Mouse (Mus musculus): ENCODE results near the gene Zmiz1. TPM values are rescaled to one million over a fixed set of nuclear protein-coding genes. Genes with fewer than 3 reads are reported as not detected.

The Zmiz1 gene
- polyA plus RNA-seq, 1 experiment from 2014 or later: 45.8 TPM

DNA sequence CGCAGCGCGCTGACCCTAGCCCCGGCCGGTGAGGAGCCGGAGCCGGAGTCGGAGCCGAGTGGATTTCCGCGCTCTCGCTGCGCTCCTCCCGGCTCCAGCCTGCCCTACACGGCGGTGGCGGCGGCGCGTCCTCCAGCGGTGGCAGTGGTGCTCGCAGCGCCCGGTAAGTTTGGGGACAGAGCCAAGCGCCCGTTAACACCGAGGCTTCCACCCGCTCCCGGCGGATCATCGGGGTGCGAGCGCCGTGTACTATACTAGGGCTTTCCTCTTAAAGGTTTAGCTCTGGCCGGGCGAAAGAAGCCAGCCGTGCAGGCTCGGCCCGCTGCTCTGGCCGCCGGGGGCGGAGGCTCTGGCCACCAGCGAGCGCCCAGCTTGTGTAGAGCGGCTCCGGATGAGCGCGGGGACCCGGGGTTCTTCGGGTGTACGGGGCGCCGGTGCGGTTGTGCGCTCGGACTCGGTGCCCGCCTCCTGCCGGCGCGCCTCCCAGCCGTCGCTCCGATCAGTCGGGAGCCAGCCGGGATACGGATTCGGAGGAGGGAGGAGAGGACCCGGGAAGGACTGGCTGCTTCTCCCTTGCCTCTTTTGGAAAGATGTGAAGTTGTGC lies 511 bp downstream of the Zmiz1 start:
- DNase-seq (ENCODE audit: low spot score): peak; percentile 86

GRCm38 (mm10) chr14:25459998-25460800 lies 1.2 kb downstream of the Zmiz1 start:
- Histone ChIP-seq H3K9me3 (no peaks in the 10 kb centered on the region), H3K27me3 (ENCODE audit: insufficient read depth, poor library complexity, severe bottlenecking) (no peaks in the 10 kb centered on the region), H3K36me3 (no peaks in the 10 kb centered on the region), H3K4me1 (peaks cover 77% of the 10 kb centered on the region), H3K27ac (peak overlapping the region; percentile 95), H3K4me3 (peak overlapping the region; percentile 86)
- WGBS: under 1% methylated on average over 62 of the region's 63 CpGs
- no peak for DNase-seq (ENCODE audit: low spot score)

More for the DNA sequence above, 511 bp downstream of the Zmiz1 start:
- under 1% methylated on average over 69 of the region's 69 CpGs for WGBS
- H3K4me3 ChIP-seq: peak overlapping the region; percentile 86
- H3K9me3 ChIP-seq: no peaks in the 10 kb centered on the region
- no peaks in the 10 kb centered on the region for H3K36me3 ChIP-seq
- peaks cover 77% of the 10 kb centered on the region for H3K4me1 ChIP-seq
- no peaks in the 10 kb centered on the region for H3K27me3 ChIP-seq (ENCODE audit: insufficient read depth, poor library complexity, severe bottlenecking)
- H3K27ac ChIP-seq: peak overlapping the region; percentile 95

DNA sequence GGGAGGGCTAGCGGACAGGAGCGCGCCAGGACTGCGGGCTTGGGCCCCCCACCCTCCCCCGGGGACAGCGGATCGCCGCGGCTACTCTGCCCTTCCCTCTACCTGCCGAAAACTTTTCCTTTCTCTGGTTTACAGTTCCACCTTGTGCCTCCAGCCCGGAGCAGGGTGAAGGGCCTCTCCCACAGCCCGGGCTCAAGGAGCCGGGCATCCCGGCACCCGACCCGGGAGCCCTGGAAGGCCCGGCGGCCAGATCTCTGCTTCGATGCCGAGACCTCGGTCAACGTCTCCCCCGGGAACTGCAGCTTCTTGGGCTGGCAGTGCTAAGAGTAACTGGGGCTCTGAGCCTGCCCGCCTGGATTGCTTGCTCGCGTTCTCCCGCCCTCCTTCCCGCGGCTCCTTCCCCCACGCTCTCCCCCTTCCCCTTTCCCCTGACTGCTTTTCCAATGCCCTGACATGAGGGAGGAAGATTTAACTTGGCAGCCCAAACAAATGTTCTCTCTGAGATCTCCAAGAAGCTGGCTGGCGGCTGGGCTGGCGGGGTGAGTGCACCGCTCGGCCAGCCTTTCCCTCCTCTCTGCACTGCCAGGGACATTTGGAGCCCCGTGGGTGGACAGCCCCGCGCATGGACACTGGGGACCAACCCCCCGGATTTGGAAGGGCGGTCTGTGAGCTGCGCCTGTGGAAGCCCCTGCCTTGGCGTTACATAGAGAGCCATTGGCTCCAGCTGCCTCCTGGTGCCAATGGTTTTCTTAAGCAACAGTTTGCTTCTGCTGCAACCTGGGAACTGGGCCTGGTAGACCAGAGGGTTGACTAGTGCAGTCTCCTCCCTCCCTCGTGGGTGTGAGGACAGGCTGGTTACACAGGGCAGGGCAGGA lies 2.1 kb downstream of the Zmiz1 start:
- peak; percentile 82 for DNase-seq (ENCODE audit: low spot score)
- no peaks in the 10 kb centered on the region for H3K36me3 ChIP-seq
- WGBS: under 1% methylated on average over 42 of the region's 42 CpGs

DNA sequence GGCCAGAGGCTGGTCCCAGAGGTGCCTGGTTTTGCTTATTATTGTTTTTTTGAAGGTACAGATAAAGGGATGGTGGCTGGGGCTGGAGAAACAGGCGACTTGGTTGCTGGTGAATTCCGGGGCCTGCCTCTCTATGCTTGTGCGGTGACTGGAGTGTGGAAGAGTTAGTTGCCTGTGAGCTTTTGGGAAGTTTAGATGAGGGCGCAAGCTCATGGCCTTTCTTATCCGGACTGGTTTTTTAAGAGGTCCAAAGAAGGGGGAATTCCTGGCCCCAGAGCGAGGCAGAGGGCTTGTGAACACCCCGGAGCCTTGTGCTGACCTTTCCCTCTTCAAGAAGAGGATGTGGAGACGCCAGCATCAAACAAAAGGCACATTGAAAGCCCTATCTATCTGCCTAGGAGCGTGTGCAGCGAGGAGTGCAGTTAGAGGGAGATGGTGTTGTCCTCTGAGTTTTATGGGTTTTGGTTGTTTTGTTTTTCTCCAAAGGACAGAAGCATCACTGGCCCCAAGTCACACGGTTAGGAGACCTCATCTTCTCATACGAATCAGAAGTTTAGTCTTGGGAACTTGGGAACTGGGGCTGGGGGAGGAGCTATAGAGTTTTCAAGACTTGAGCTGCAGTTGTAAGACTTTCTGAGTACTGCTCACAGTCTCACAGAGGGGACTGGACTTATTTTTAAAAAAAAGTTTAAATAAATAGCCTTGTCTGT lies 2.8 kb downstream of the Zmiz1 start:
- Histone ChIP-seq H3K9me3 (no peaks in the 10 kb centered on the region), H3K4me1 (peaks cover 77% of the 10 kb centered on the region)

More for the DNA sequence above, 2.1 kb downstream of the Zmiz1 start:
- Histone ChIP-seq H3K9me3 (no peaks in the 10 kb centered on the region), H3K4me1 (peaks cover 77% of the 10 kb centered on the region), H3K4me3 (peak overlapping the region; percentile 86), H3K27ac (peak overlapping the region; percentile 95), H3K27me3 (ENCODE audit: insufficient read depth, poor library complexity, severe bottlenecking) (no peaks in the 10 kb centered on the region)

DNA sequence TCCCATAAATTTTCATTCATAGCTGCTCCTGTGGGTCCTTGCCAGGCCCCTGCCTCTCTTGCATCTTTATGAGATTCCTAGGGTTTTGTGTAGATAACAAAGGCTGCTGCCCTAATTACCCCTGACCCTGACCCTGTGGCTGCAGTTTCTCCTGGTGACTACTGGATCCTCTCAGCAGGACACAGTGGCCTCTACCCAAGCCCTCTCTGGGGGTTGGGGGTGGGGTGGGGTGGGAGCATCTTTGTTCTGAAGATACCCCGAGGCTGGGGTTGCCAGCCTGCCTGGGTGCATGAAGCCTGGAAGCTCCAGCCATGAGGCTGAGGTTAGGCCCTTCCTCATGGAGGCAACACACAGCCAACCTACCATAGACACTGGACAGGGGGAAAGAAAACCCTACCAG lies 4.0 kb downstream of the Zmiz1 start:
- Histone ChIP-seq H3K27me3 (ENCODE audit: insufficient read depth, poor library complexity, severe bottlenecking) (no peaks in the 10 kb centered on the region), H3K9me3 (no peaks in the 10 kb centered on the region), H3K36me3 (no peaks in the 10 kb centered on the region), H3K4me3 (no peak overlapping the region), H3K27ac (peak overlapping the region; percentile 80), H3K4me1 (peaks cover 81% of the 10 kb centered on the region)
- 14% methylated on average over 1 of the region's 1 CpGs for WGBS
- no peak for DNase-seq (ENCODE audit: low spot score)

More for the DNA sequence above, 2.8 kb downstream of the Zmiz1 start:
- peak overlapping the region; percentile 95 for H3K27ac ChIP-seq
- 3% methylated on average over 12 of the region's 12 CpGs for WGBS
- no peak for DNase-seq (ENCODE audit: low spot score)
- no peaks in the 10 kb centered on the region for H3K36me3 ChIP-seq
- H3K27me3 ChIP-seq (ENCODE audit: insufficient read depth, poor library complexity, severe bottlenecking): no peaks in the 10 kb centered on the region
- peak overlapping the region; percentile 86 for H3K4me3 ChIP-seq

- no peaks in the 10 kb centered on the region for H3K27me3 ChIP-seq (ENCODE audit: insufficient read depth, poor library complexity, severe bottlenecking)
- whole genome bisulfite sequencing: 60% methylated on average over 9 of the region's 9 CpGs
Observed at GRCm38 (mm10) chr14:25463919-25464318, 4.9 kb downstream of the Zmiz1 start.

GRCm38 (mm10) chr14:25464611-25465307 lies 5.8 kb downstream of the Zmiz1 start:
- H3K4me1 ChIP-seq: peaks cover 92% of the 10 kb centered on the region
- H3K36me3 ChIP-seq: no peaks in the 10 kb centered on the region
- H3K4me3 ChIP-seq: peak overlapping the region; percentile 16
- peak; percentile 85 for DNase-seq (ENCODE audit: low spot score)
- no peaks in the 10 kb centered on the region for H3K9me3 ChIP-seq
- H3K27ac ChIP-seq: peak overlapping the region; percentile 80; the same call in 1 of the 2 replicates
- 32% methylated on average over 8 of the region's 8 CpGs for WGBS
- H3K27me3 ChIP-seq (ENCODE audit: insufficient read depth, poor library complexity, severe bottlenecking): no peaks in the 10 kb centered on the region

More at GRCm38 (mm10) chr14:25463919-25464318, 4.9 kb downstream of the Zmiz1 start:
- Histone ChIP-seq H3K9me3 (no peaks in the 10 kb centered on the region), H3K27ac (peak overlapping the region; percentile 80), H3K36me3 (no peaks in the 10 kb centered on the region), H3K4me3 (0 out of 2 replicates have a peak overlapping the region, but pooled peaks have one; percentile 7), H3K4me1 (peaks cover 83% of the 10 kb centered on the region)
- DNase-seq (ENCODE audit: low spot score): no peak

GRCm38 (mm10) chr14:25466361-25466760 lies 7.4 kb downstream of the Zmiz1 start:
- no peak for DNase-seq (ENCODE audit: low spot score)
- Histone ChIP-seq H3K27me3 (ENCODE audit: insufficient read depth, poor library complexity, severe bottlenecking) (no peaks in the 10 kb centered on the region), H3K9me3 (no peaks in the 10 kb centered on the region), H3K36me3 (no peaks in the 10 kb centered on the region), H3K4me1 (peaks cover 100% of the 10 kb centered on the region), H3K4me3 (no peak overlapping the region), H3K27ac (peak overlapping the region; percentile 80)
- WGBS: 67% methylated on average over 4 of the region's 4 CpGs

- H3K36me3 ChIP-seq: no peaks in the 10 kb centered on the region
- H3K9me3 ChIP-seq: no peaks in the 10 kb centered on the region
- 0 out of 2 replicates have a peak overlapping the region, but pooled peaks have one; percentile 7 for H3K4me3 ChIP-seq
- no peaks in the 10 kb centered on the region for H3K27me3 ChIP-seq (ENCODE audit: insufficient read depth, poor library complexity, severe bottlenecking)
- H3K27ac ChIP-seq: peak overlapping the region; percentile 80
- H3K4me1 ChIP-seq: peaks cover 100% of the 10 kb centered on the region
- 57% methylated on average over 10 of the region's 10 CpGs for WGBS
- no peak for DNase-seq (ENCODE audit: low spot score)
Observed at GRCm38 (mm10) chr14:25467911-25468668, 9.1 kb downstream of the Zmiz1 start.

DNA sequence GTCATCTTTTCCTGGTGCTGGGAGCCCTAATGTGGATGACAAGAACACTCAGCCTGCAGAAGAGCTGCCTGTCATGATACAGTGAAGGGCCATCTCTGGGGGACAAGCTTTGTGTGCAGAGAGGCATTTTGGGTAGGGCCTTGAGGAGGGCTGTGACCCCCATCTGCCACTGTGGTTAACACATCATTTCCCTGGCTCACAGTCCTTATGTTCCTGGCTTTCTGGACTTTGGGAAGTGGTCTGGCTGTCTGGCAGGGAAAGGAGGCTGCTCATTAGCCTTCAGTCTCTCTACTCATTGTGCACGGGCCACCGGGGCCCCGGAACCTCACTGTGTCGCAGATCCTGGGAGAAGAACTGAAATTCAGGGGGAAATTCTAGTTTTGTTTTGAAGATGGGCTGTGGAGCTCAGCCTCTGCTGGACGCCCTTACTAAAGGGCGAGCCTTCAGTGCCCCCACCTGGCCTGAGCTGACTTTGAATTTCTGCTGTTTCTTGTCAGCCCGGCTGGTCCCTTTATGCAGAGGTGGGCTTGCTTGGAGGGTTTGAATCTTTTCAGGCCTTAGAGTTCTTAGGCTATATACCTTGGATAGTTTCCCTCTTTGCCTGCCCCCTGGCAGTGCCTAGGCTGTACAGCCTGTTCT lies 10.0 kb downstream of the Zmiz1 start:
- H3K4me3 ChIP-seq: no peak overlapping the region
- no peak for DNase-seq (ENCODE audit: low spot score)
- H3K4me1 ChIP-seq: peaks cover 100% of the 10 kb centered on the region
- no peaks in the 10 kb centered on the region for H3K9me3 ChIP-seq
- WGBS: 72% methylated on average over 7 of the region's 7 CpGs
- H3K36me3 ChIP-seq: 0 out of 2 replicates have a peak, but pooled peaks cover under 1% of the 10 kb centered on the region
- H3K27me3 ChIP-seq (ENCODE audit: insufficient read depth, poor library complexity, severe bottlenecking): no peaks in the 10 kb centered on the region
- H3K27ac ChIP-seq: peak overlapping the region; percentile 80

Measured in heart, embryonic 10.5 days (tissue).